Mouse (Mus musculus): ENCODE measurements around the gene Srl. TPM values are rescaled to one million over a fixed set of nuclear protein-coding genes. Genes with fewer than 3 reads are reported as not detected.

Srl gene
- total and polyA plus RNA-seq, 3 experiments, result 14.6 to 15.3 TPM; not detected in 1

GRCm38 (mm10) chr16:4430232-4430631 is 111.4 kb downstream of the Srl start:
- Histone ChIP-seq H3K27ac (ENCODE audit: control insufficient read depth, low read depth, low read length) (no peak overlapping the region), H3K4me1 (ENCODE audit: control insufficient read depth in 1 of 2, insufficient read depth in 2 of 2, low read length in 2 of 2) (peaks cover 0 to 7% of the 10 kb centered on the region in 2 experiments; a peak in 2 of 4 replicates), H3K79me2 (ENCODE audit: control insufficient read depth, insufficient read depth, low read length, poor library complexity) (no peaks in the 10 kb centered on the region), H3K9ac (ENCODE audit: control insufficient read depth, low read depth, low read length, poor library complexity, severe bottlenecking) (no peak overlapping the region), H3K4me3 (ENCODE audit: control insufficient read depth in 1 of 2, insufficient read depth in 1 of 2, low read depth in 2 of 2, low read length in 2 of 2) (no peak overlapping the region), H3K27me3 (ENCODE audit: control insufficient read depth in 1 of 2, insufficient read depth in 2 of 2, low read length in 2 of 2) (peaks cover 1 to 4% of the 10 kb centered on the region in 2 experiments; a peak in 3 of 4 replicates), H3K36me3 (ENCODE audit: control insufficient read depth in 1 of 2, insufficient read depth in 2 of 2, low read length in 2 of 2) (no peaks in the 10 kb centered on the region), H3K9me3 (replicated peaks; ENCODE audit: insufficient read depth, low read length) (no peaks in the 10 kb centered on the region)
- TF ChIP-seq ELF1 (IDR thresholded peaks at IDR 0.05; ENCODE audit: low read depth, low read length) (no peak), SIN3A (IDR thresholded peaks at IDR 0.05; ENCODE audit: low read length) (no peak), POLR2A (IDR thresholded peaks at IDR 0.05; ENCODE audit: control insufficient read depth in 1 of 2, insufficient read depth in 1 of 2, low read depth in 1 of 2, low read length in 2 of 2, poor library complexity in 1 of 2) (no peak), GABPA (IDR thresholded peaks at IDR 0.05; ENCODE audit: low read depth, low read length) (no peak), ZKSCAN1 (IDR thresholded peaks at IDR 0.05; ENCODE audit: low read depth, low read length) (no peak), NELFE (IDR thresholded peaks at IDR 0.05; ENCODE audit: low read depth, low read length) (no peak), MYB (IDR thresholded peaks at IDR 0.05; ENCODE audit: low read depth, low read length) (no peak), POLR2AphosphoS5 (IDR thresholded peaks at IDR 0.05; ENCODE audit: borderline replicate concordance, low read depth, low read length) (no peak), UBTF (IDR thresholded peaks at IDR 0.05; ENCODE audit: borderline replicate concordance, insufficient read depth, low read depth, low read length) (no peak)
- DNase-seq (ENCODE audit: low read depth, low spot score), result no peak

Other genes starting within 250 kb of the Srl start
- 3.0 and 4.3 TPM in 2 replicates for gene Adcy9, start 121.3 kb downstream of the Srl start, total RNA-seq (2012; rRNA removed)
- gene Adcy9, start 121.3 kb downstream of the Srl start, polyA plus RNA-seq (2012; ENCODE audit: insufficient read depth in 1 of 2, insufficient read length in 2 of 2, low read depth in 1 of 2, low replicate concordance in 2 of 2, missing spikeins in 1 of 2), result 1 to 10 TPM in 1 of 2 experiments, not detected in 1; 3.0 TPM
- 26.2 and 26.3 TPM in 2 replicates for gene Tfap4, start 18.0 kb upstream of the Srl start, total RNA-seq (2012; rRNA removed)
- gene Tfap4, start 18.0 kb upstream of the Srl start, polyA plus RNA-seq (2012; ENCODE audit: insufficient read depth in 1 of 2, insufficient read length in 2 of 2, low read depth in 1 of 2, low replicate concordance in 2 of 2, missing spikeins in 1 of 2), result 100 to 1,000 TPM in 1 of 2 experiments, 10 to 100 TPM in 1; 40.3 to 217 TPM
- 0.42 and 0.62 TPM in 2 replicates for gene Glis2, start 52.9 kb upstream of the Srl start, total RNA-seq (2012; rRNA removed)
- gene Glis2, start 52.9 kb upstream of the Srl start, polyA plus RNA-seq (2012; ENCODE audit: insufficient read depth in 1 of 2, insufficient read length in 2 of 2, low read depth in 1 of 2, low replicate concordance in 2 of 2, missing spikeins in 1 of 2), result 1 to 10 TPM in 1 of 2 experiments, not detected in 1; 5.0 TPM
- gene Pam16, start 83.2 kb upstream of the Srl start, total RNA-seq (2012; rRNA removed), result 115 and 121 TPM in 2 replicates
- gene Pam16, start 83.2 kb upstream of the Srl start, polyA plus RNA-seq (2012; ENCODE audit: insufficient read depth in 1 of 2, insufficient read length in 2 of 2, low read depth in 1 of 2, low replicate concordance in 2 of 2, missing spikeins in 1 of 2), result 10 to 100 TPM in 1 of 2 experiments, not detected in 1; 13.6 TPM
- 0.16 and 0.19 TPM in 2 replicates for gene Vasn, start 98.1 kb upstream of the Srl start, total RNA-seq (2012; rRNA removed)
- 1 to 10 TPM in 1 of 2 experiments, not detected in 1; 3.1 TPM for gene Vasn, start 98.1 kb upstream of the Srl start, polyA plus RNA-seq (2012; ENCODE audit: insufficient read depth in 1 of 2, insufficient read length in 2 of 2, low read depth in 1 of 2, low replicate concordance in 2 of 2, missing spikeins in 1 of 2)
- 90.7 and 94.3 TPM in 2 replicates for gene Dnaja3, start 98.2 kb upstream of the Srl start, total RNA-seq (2012; rRNA removed)
- gene Dnaja3, start 98.2 kb upstream of the Srl start, polyA plus RNA-seq (2012; ENCODE audit: insufficient read depth in 1 of 2, insufficient read length in 2 of 2, low read depth in 1 of 2, low replicate concordance in 2 of 2, missing spikeins in 1 of 2), result 10 to 100 TPM in 1 of 2 experiments, not detected in 1; 91.8 TPM
- gene Coro7, start 138.0 kb upstream of the Srl start, total RNA-seq (2012; rRNA removed), result 9.8 and 11.5 TPM in 2 replicates
- 10 to 100 TPM in 1 of 2 experiments, not detected in 1; 38.3 TPM for gene Coro7, start 138.0 kb upstream of the Srl start, polyA plus RNA-seq (2012; ENCODE audit: insufficient read depth in 1 of 2, insufficient read length in 2 of 2, low read depth in 1 of 2, low replicate concordance in 2 of 2, missing spikeins in 1 of 2)
- gene Nmral1, start 177.5 kb upstream of the Srl start, total RNA-seq (2012; rRNA removed), result 50.6 and 60.4 TPM in 2 replicates
- 10 to 100 TPM in 1 of 2 experiments, not detected in 1; 54.6 TPM for gene Nmral1, start 177.5 kb upstream of the Srl start, polyA plus RNA-seq (2012; ENCODE audit: insufficient read depth in 1 of 2, insufficient read length in 2 of 2, low read depth in 1 of 2, low replicate concordance in 2 of 2, missing spikeins in 1 of 2)
- 41.5 and 45.7 TPM in 2 replicates for gene Hmox2, start 184.5 kb upstream of the Srl start, total RNA-seq (2012; rRNA removed)
- 10 to 100 TPM in 1 of 2 experiments, not detected in 1; 75.0 TPM for gene Hmox2, start 184.5 kb upstream of the Srl start, polyA plus RNA-seq (2012; ENCODE audit: insufficient read depth in 1 of 2, insufficient read length in 2 of 2, low read depth in 1 of 2, low replicate concordance in 2 of 2, missing spikeins in 1 of 2)
- gene Cdip1, start 248.5 kb upstream of the Srl start, total RNA-seq (2012; rRNA removed), result 18.9 and 24.8 TPM in 2 replicates
- 10 to 100 TPM; 32.8 to 97.8 TPM for gene Cdip1, start 248.5 kb upstream of the Srl start, polyA plus RNA-seq (2012; ENCODE audit: insufficient read depth in 1 of 2, insufficient read length in 2 of 2, low read depth in 1 of 2, low replicate concordance in 2 of 2, missing spikeins in 1 of 2)

All from MEL (cell line).